Mouse (Mus musculus) MEL (cell line): ENCODE measurements around the gene Il12rb1. TPM values are rescaled to one million over a fixed set of nuclear protein-coding genes. Genes with fewer than 3 reads are reported as not detected.

Source experiments
- DNase-seq: peaks from one replicate; pipeline ENCODE4 v3.0.0; 2011; ENCODE audit warnings: low read depth, low spot score
- H3K27ac ChIP-seq: 2 replicates; pipeline ENCODE4 v1.5.1; 2012; ENCODE audit warnings: low read depth, mild to moderate bottlenecking, control low read depth, low read length, moderate library complexity; ENCODE audit not compliant: control insufficient read depth
- H3K27me3 ChIP-seq, 2 experiments: fragments of 150-350 bp in 1 of 2; sonication (generic) in 1 of 2; 2 replicates each; pipeline ENCODE4 v1.6.1; 2012; ENCODE audit warnings: low read length in 2 of 2, mild to moderate bottlenecking in 2 of 2, improper control_type of control experiment in 1 of 2, moderate library complexity in 1 of 2; ENCODE audit not compliant: insufficient read depth in 2 of 2, control insufficient read depth in 1 of 2
- H3K36me3 ChIP-seq, 2 experiments: 2 replicates each; pipeline ENCODE4 v1.6.1; 2012 to 2014; ENCODE audit warnings: low read length in 2 of 2, improper control_type of control experiment in 1 of 2, inconsistent platforms in 1 of 2, mild to moderate bottlenecking in 1 of 2; ENCODE audit not compliant: insufficient read depth in 2 of 2, control insufficient read depth in 1 of 2
- H3K4me1 ChIP-seq, 2 experiments: fragments of 150-350 bp in 1 of 2; sonication (generic) in 1 of 2; 2 replicates each; pipeline ENCODE4 v1.6.1; 2012; ENCODE audit warnings: low read length in 2 of 2, improper control_type of control experiment in 1 of 2, mild to moderate bottlenecking in 1 of 2; ENCODE audit not compliant: insufficient read depth in 2 of 2, control insufficient read depth in 1 of 2
- H3K4me3 ChIP-seq, 2 experiments: fragments of 150-350 bp in 1 of 2; sonication (generic) in 1 of 2; 2 replicates each; pipeline ENCODE4 v1.5.1; 2012; ENCODE audit warnings: low read depth in 2 of 2, low read length in 2 of 2, mild to moderate bottlenecking in 2 of 2, moderate library complexity in 2 of 2, control low read depth in 1 of 2, improper control_type of control experiment in 1 of 2; ENCODE audit not compliant: control insufficient read depth in 1 of 2, insufficient read depth in 1 of 2
- H3K79me2 ChIP-seq: 2 replicates; pipeline ENCODE4 v1.6.1; 2012; ENCODE audit warnings: mild to moderate bottlenecking, low read length, moderate library complexity; ENCODE audit not compliant: control insufficient read depth, poor library complexity, insufficient read depth
- H3K9ac ChIP-seq: 2 replicates; pipeline ENCODE4 v1.6.1; 2012; ENCODE audit warnings: low read depth, mild to moderate bottlenecking, control low read depth, low read length, moderate library complexity; ENCODE audit not compliant: control insufficient read depth, poor library complexity, severe bottlenecking
- H3K9me3 ChIP-seq: fragments of 150-350 bp; sonication (generic); replicated peaks from 2 replicates; pipeline ENCODE4 v1.6.1; 2012; ENCODE audit warnings: mild to moderate bottlenecking, low read length, improper control_type of control experiment, moderate library complexity; ENCODE audit not compliant: insufficient read depth
- BHLHE40 ChIP-seq: IDR thresholded peaks from 2 replicates; pipeline ENCODE4 v1.6.1; 2012; ENCODE audit warnings: low read depth, mild to moderate bottlenecking, inconsistent platforms, low read length, improper control_type of control experiment, borderline replicate concordance
- CHD2 ChIP-seq: IDR thresholded peaks from 2 replicates; pipeline ENCODE4 v1.6.1; 2011; ENCODE audit warnings: low read length, improper control_type of control experiment
- CTCF ChIP-seq, 3 experiments: IDR thresholded peaks in 2 of 3; conservative IDR thresholded peaks in 1 of 3; 2 replicates each; pipeline ENCODE4 v1.5.1; 2011 to 2012; ENCODE audit warnings: low read length in 3 of 3, low read depth in 2 of 3, mild to moderate bottlenecking in 2 of 3, improper control_type of control experiment in 1 of 3, inconsistent platforms in 1 of 3, mixed read lengths in 1 of 3, moderate library complexity in 1 of 3; ENCODE audit not compliant: control insufficient read depth in 1 of 3, insufficient read depth in 1 of 3, poor library complexity in 1 of 3, severe bottlenecking in 1 of 3
- E2F4 ChIP-seq: IDR thresholded peaks from 2 replicates; pipeline ENCODE4 v1.6.1; 2011; ENCODE audit warnings: low read depth, low read length, improper control_type of control experiment, borderline replicate concordance
- ELF1 ChIP-seq: IDR thresholded peaks from 2 replicates; pipeline ENCODE4 v1.6.1; 2014; ENCODE audit warnings: low read depth, mild to moderate bottlenecking, inconsistent platforms, low read length, improper control_type of control experiment, moderate library complexity
- ETS1 ChIP-seq: IDR thresholded peaks from 2 replicates; pipeline ENCODE4 v1.6.1; 2012; ENCODE audit warnings: low read depth, mild to moderate bottlenecking, inconsistent platforms, low read length, improper control_type of control experiment, moderate library complexity
- GABPA ChIP-seq: IDR thresholded peaks from 2 replicates; pipeline ENCODE4 v1.6.1; 2012; ENCODE audit warnings: low read depth, mild to moderate bottlenecking, inconsistent platforms, low read length, improper control_type of control experiment, moderate library complexity
- GATA1 ChIP-seq: IDR thresholded peaks from 2 replicates; pipeline ENCODE4 v1.6.1; 2011; ENCODE audit warnings: low read depth, low read length, improper control_type of control experiment
- HCFC1 ChIP-seq: IDR thresholded peaks from 2 replicates; pipeline ENCODE4 v1.6.1; 2012; ENCODE audit warnings: low read depth, mild to moderate bottlenecking, inconsistent platforms, low read length, improper control_type of control experiment, moderate library complexity
- JUND ChIP-seq: IDR thresholded peaks from 2 replicates; pipeline ENCODE4 v1.6.1; 2011; ENCODE audit warnings: low read depth, mild to moderate bottlenecking, improper control_type of control experiment, low read length
- MYB ChIP-seq: IDR thresholded peaks from 2 replicates; pipeline ENCODE4 v1.6.1; 2011; ENCODE audit warnings: mild to moderate bottlenecking, low read depth, low read length, improper control_type of control experiment
- POLR2A ChIP-seq, 2 experiments: IDR thresholded peaks; 2 replicates each; pipeline ENCODE4 v1.6.1; 2011 to 2012; ENCODE audit warnings: low read length in 2 of 2, mild to moderate bottlenecking in 2 of 2, control low read depth in 1 of 2, improper control_type of control experiment in 1 of 2, low read depth in 1 of 2, moderate library complexity in 1 of 2; ENCODE audit not compliant: control insufficient read depth in 1 of 2, insufficient read depth in 1 of 2, poor library complexity in 1 of 2
- POLR2AphosphoS2 ChIP-seq: IDR thresholded peaks from 2 replicates; pipeline ENCODE4 v1.6.1; 2011; ENCODE audit warnings: low read length, improper control_type of control experiment
- RAD21 ChIP-seq: IDR thresholded peaks from 2 replicates; pipeline ENCODE4 v1.6.1; 2011; ENCODE audit warnings: mild to moderate bottlenecking, low read depth, low read length, improper control_type of control experiment
- RCOR1 ChIP-seq: IDR thresholded peaks from 2 replicates; pipeline ENCODE4 v1.6.1; 2012; ENCODE audit warnings: low read depth, mild to moderate bottlenecking, inconsistent platforms, low read length, improper control_type of control experiment
- SMC3 ChIP-seq: IDR thresholded peaks from 2 replicates; pipeline ENCODE4 v1.6.1; 2011; ENCODE audit warnings: low read depth, low read length, improper control_type of control experiment
- TAL1 ChIP-seq: IDR thresholded peaks from 2 replicates; pipeline ENCODE4 v1.6.1; 2012; ENCODE audit warnings: mild to moderate bottlenecking, inconsistent platforms, low read length, moderate library complexity, mixed read lengths
- TCF12 ChIP-seq: IDR thresholded peaks from 2 replicates; pipeline ENCODE4 v1.6.1; 2014; ENCODE audit warnings: low read depth, mild to moderate bottlenecking, inconsistent platforms, low read length, improper control_type of control experiment, moderate library complexity
- UBTF ChIP-seq: IDR thresholded peaks from 2 replicates; pipeline ENCODE4 v1.6.1; 2012; ENCODE audit warnings: low read depth, mild to moderate bottlenecking, inconsistent platforms, low read length, improper control_type of control experiment, moderate library complexity, borderline replicate concordance; ENCODE audit not compliant: insufficient read depth
- USF1 ChIP-seq: IDR thresholded peaks from 2 replicates; pipeline ENCODE4 v1.6.1; 2014; ENCODE audit warnings: low read depth, mild to moderate bottlenecking, inconsistent platforms, low read length, improper control_type of control experiment, moderate library complexity
- USF2 ChIP-seq, 2 experiments: IDR thresholded peaks; 2 replicates each; pipeline ENCODE4 v1.6.1; 2011 to 2012; ENCODE audit warnings: improper control_type of control experiment in 2 of 2, low read length in 2 of 2, borderline replicate concordance in 1 of 2, inconsistent platforms in 1 of 2, low read depth in 1 of 2, mild to moderate bottlenecking in 1 of 2; ENCODE audit not compliant: insufficient read depth in 1 of 2
- ZKSCAN1 ChIP-seq: IDR thresholded peaks from 2 replicates; pipeline ENCODE4 v1.6.1; 2012; ENCODE audit warnings: low read depth, mild to moderate bottlenecking, inconsistent platforms, low read length, improper control_type of control experiment, moderate library complexity
- ZNF384 ChIP-seq: IDR thresholded peaks from 2 replicates; pipeline ENCODE4 v1.6.1; 2012; ENCODE audit warnings: low read depth, mild to moderate bottlenecking, inconsistent platforms, low read length, improper control_type of control experiment
- polyA plus RNA-seq, 2 experiments: library from polyadenylated mRNA; stranded (reverse) in 1 of 2; unstranded in 1 of 2; fragments of >175 nt in 1 of 2; fragments of >200 nt in 1 of 2; gene quantifications; 2 replicates each; pipeline versions ENCODE4 v1.2.1 to v1.2.4; 2012; ENCODE audit warnings: low replicate concordance in 2 of 2, low read depth in 1 of 2; ENCODE audit not compliant: insufficient read length in 2 of 2, insufficient read depth in 1 of 2, missing spikeins in 1 of 2
- total RNA-seq: library from RNA; depleted of rRNA; stranded (reverse); fragments of 300-350 nt; gene quantifications from 2 replicates; pipeline ENCODE4 v1.2.3, GENCODE M21; 2012

Il12rb1 gene
- total and polyA plus RNA-seq, 3 experiments, result 1.2 to 2.2 TPM; not detected in 1

DNA sequence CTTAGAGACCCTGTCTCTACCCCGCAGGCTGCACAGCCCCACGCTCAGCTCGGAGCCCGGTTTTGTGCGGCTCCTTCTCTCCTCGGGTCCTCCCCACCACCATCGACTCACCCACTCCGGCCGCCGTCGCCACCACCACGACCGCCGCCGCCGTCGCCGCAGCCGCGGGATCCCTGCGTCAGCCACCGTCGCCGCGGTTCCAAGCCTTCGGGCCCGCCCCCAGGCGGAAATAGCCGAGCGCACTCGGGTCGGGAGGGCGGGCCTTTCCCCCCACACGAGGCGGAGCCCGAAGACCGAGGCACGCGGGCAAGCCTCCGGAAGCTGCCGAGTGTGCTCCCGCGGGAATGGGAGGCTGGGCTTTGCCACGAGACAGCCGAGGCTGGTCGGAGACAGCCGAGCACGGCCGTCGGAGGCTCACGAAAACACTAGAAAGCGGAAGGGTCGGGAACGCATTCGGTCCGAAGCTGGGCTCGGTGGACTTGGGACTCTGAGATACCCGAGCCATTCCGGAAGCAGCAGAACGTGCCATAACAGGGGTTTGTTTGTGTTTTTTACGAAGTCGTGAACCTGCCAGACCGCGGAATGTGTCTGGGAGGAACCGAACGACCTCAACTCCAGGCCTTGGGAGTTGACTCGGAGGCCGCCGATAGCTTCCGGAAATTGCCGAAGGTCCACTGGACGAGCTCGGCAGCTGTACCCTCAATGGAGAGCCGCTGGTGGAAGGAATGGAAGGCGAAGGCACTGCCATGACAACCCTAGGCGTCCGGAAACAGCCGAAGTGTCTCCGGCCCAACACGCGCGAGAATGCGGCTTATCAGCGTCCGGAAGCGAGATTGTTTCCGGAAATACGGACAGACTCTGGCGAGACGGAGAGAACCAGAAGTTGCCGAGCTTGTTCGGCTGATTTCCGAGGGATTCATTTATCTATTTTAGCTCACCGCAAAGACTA, 31.5 kb upstream of the Il12rb1 start, which contains the start of gene Pik3r2 (continued):
- TF ChIP-seq UBTF (no peak), ELF1 (peak; percentile 99), CTCF (IDR thresholded peaks at IDR 0.05 in 2 of 3, conservative IDR thresholded peaks at IDR 0.05 in 1 of 3; ENCODE audit: control insufficient read depth in 1 of 3, insufficient read depth in 1 of 3, low read depth in 2 of 3, low read length in 3 of 3, poor library complexity in 1 of 3, severe bottlenecking in 1 of 3) (no peak), MYB (no peak), E2F4 (no peak)
- TF ChIP-seq, all 39 proteins: peak for 20

DNA sequence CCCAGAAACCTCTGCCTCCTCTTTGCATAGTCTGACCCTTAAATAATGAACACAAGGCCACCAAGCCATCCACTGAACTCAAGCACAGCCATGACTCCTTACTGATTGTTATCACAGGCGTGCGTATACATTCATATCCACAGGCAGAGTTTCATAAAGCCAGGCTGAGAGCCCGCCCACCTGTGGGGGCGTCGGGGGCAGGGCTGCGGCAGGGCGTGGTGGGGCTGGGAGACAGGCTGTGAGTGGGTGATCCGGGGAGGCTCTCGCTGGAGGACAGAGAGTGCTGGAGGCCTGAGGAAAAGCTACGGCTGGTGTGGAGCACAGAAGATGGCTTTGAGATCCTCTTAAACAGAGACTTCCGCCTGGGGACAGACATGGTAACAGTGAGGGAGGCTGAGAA, 28.2 kb upstream of the Il12rb1 start:
- Histone ChIP-seq H3K36me3 (peaks cover 0 to 5% of the 10 kb centered on the region in 2 experiments; a peak in 1 of 4 replicates), H3K27me3 (no peaks in the 10 kb centered on the region), H3K27ac (no peak overlapping the region; the same call in 1 of the 2 replicates), H3K4me1 (peaks cover 0 to 14% of the 10 kb centered on the region in 2 experiments; a peak in 2 of 4 replicates), H3K9ac (no peak overlapping the region; the same call in 1 of the 2 replicates), H3K79me2 (peaks cover 15% of the 10 kb centered on the region), H3K4me3 (no peak overlapping the region), H3K9me3 (no peaks in the 10 kb centered on the region)
- TF ChIP-seq GABPA (no peak), UBTF (no peak), ZNF384 (no peak), TCF12 (no peak), GATA1 (0 out of 2 replicates have a peak, but pooled peaks have one; percentile 4), POLR2AphosphoS2 (no peak)
- no peak for DNase-seq

DNA sequence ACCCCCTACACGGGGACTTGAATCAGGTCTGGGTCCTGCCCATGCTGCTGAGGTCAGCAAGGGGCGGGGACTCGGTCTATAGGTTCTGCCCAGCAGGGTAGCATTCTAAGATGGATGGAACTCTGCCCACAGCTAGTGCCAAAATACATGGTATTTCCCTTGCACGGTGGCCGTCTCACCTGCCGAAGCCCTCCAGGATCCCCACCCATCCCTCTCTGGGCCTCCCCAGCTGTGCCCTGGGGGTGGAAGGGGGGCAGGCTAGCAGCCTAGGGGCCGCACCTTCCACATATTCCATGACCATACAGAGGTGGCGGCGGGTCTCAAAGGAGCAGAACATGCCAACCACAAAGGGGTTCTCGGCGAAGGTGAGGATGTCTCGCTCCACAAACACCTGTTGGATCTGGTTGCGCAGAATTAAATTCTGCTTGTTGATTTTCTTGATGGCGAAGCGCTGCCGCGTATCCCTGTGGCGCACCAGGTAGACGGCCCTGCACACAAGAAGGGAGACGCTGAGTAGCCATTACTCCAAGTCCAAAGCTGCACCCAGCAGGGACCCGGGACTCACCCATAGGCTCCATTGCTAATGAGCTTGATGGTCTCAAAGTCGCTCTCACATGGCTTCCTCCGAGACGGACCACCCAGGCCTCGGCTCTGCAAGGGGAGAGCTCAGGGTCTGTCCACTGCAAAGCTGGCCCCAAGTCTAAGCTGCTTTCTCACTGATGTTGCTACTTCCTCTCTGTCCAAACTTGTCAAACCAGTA, 21.8 kb upstream of the Il12rb1 start:
- Histone ChIP-seq H3K27ac (no peak overlapping the region), H3K79me2 (peaks cover 10% of the 10 kb centered on the region)
- DNase-seq, result no peak
- no peak for TF ChIP-seq USF1
- no peak for TF ChIP-seq BHLHE40
- no peak for TF ChIP-seq ETS1
- no peak for TF ChIP-seq HCFC1
- no peak for TF ChIP-seq POLR2A (IDR thresholded peaks at IDR 0.05; ENCODE audit: control insufficient read depth in 1 of 2, insufficient read depth in 1 of 2, low read depth in 1 of 2, low read length in 2 of 2, poor library complexity in 1 of 2)
- TF ChIP-seq CHD2, result no peak
- no peak for TF ChIP-seq GATA1
- no peak for TF ChIP-seq POLR2AphosphoS2
- no peak for TF ChIP-seq E2F4
- TF ChIP-seq JUND, result no peak
- no peak for TF ChIP-seq GABPA
- TF ChIP-seq RCOR1, result no peak
- no peak for TF ChIP-seq TAL1
- no peak for TF ChIP-seq RAD21
- no peak for TF ChIP-seq ZNF384
- no peak for TF ChIP-seq USF2 (IDR thresholded peaks at IDR 0.05; ENCODE audit: borderline replicate concordance in 1 of 2, insufficient read depth in 1 of 2, low read depth in 1 of 2, low read length in 2 of 2)
- TF ChIP-seq ZKSCAN1, result no peak
- no peak for TF ChIP-seq SMC3
- TF ChIP-seq, all 39 proteins: peak for 0
- peaks cover 0 to 4% of the 10 kb centered on the region in 2 experiments; a peak in 2 of 4 replicates for H3K4me1 ChIP-seq
- no peak overlapping the region for H3K4me3 ChIP-seq
- H3K9me3 ChIP-seq, result no peaks in the 10 kb centered on the region
- H3K27me3 ChIP-seq, result no peaks in the 10 kb centered on the region
- H3K9ac ChIP-seq, result no peak overlapping the region
- H3K36me3 ChIP-seq, result peaks cover 0 to 2% of the 10 kb centered on the region in 2 experiments; a peak in 3 of 4 replicates
